Mouse (Mus musculus) heart, embryonic 16.5 days (tissue): ENCODE measurements around the gene Atxn7l3. TPM values are rescaled to one million over a fixed set of nuclear protein-coding genes. Genes with fewer than 3 reads are reported as not detected.
A peak's percentile ranks its signal among the peaks of the same experiment; 100 is the strongest.
"Not testable (repeated sequence)": the region's sequence is repeated elsewhere in the genome, so short reads cannot be mapped to it uniquely, and the experiment has no call there.

Experiments used
- ATAC-seq: fragments of 200-750 bp; cut with Nextera tagmentation; replicated peaks from 2 replicates; pipeline ENCODE4 v1.8.0; 2017; ENCODE audit warnings: moderate number of reproducible peaks; ENCODE audit not compliant: insufficient read depth, low FRiP score; ENCODE audit errors: extremely low read depth
- H3K27ac ChIP-seq: fragments of 300-500 bp; sonication (generic); 2 replicates; pipeline ENCODE4 v1.5.1; 2014; ENCODE audit warnings: mild to moderate bottlenecking, low read length, control low read depth, moderate library complexity
- H3K27me3 ChIP-seq: fragments of 300-500 bp; sonication (generic); 2 replicates; pipeline ENCODE4 v1.6.1; 2014; ENCODE audit warnings: low read length, mixed read lengths; ENCODE audit not compliant: control insufficient read depth, insufficient read depth
- H3K36me3 ChIP-seq: fragments of 300-500 bp; sonication (generic); 2 replicates; pipeline ENCODE4 v1.6.1; 2014; ENCODE audit not compliant: control insufficient read depth, insufficient read depth
- H3K4me1 ChIP-seq: fragments of 300-500 bp; sonication (generic); 2 replicates; pipeline ENCODE4 v1.6.1; 2014; ENCODE audit warnings: low read length, mixed read lengths; ENCODE audit not compliant: control insufficient read depth, insufficient read depth
- H3K4me2 ChIP-seq: fragments of 300-500 bp; sonication (generic); 2 replicates; pipeline ENCODE4 v1.6.1; 2014; ENCODE audit warnings: low read depth, mild to moderate bottlenecking, control low read depth, low read length
- H3K4me3 ChIP-seq: fragments of 300-500 bp; sonication (generic); 2 replicates; pipeline ENCODE4 v1.5.1; 2014; ENCODE audit warnings: mild to moderate bottlenecking, control low read depth, low read length
- H3K9ac ChIP-seq: fragments of 300-500 bp; sonication (generic); 2 replicates; pipeline ENCODE4 v1.6.1; 2014; ENCODE audit warnings: low read length, control low read depth
- H3K9me3 ChIP-seq: fragments of 300-500 bp; sonication (generic); replicated peaks from 2 replicates; pipeline ENCODE4 v1.6.1; 2016; ENCODE audit warnings: low read length; ENCODE audit not compliant: control insufficient read depth
- WGBS: fragments of 180-500 bp; shearing (Covaris S2); extraction: QIAGEN DNeasy Blood & Tissue Kit; methylation state at CpG from one replicate; pipeline ENCODE4 v1.1.7; 2014; 5-methylcytosine and 5-hydroxymethylcytosine counted together
- polyA plus RNA-seq: library from polyadenylated mRNA; unstranded; fragments of >200 nt; fragmentation: Nextera tagmentation; extraction: Ambion mirVana; gene quantifications from 2 replicates; pipeline ENCODE4 v1.2.1, GENCODE M21; 2015

The Atxn7l3 gene
- polyA plus RNA-seq, 1 experiment from 2014 or later: 7.1 TPM

DNA sequence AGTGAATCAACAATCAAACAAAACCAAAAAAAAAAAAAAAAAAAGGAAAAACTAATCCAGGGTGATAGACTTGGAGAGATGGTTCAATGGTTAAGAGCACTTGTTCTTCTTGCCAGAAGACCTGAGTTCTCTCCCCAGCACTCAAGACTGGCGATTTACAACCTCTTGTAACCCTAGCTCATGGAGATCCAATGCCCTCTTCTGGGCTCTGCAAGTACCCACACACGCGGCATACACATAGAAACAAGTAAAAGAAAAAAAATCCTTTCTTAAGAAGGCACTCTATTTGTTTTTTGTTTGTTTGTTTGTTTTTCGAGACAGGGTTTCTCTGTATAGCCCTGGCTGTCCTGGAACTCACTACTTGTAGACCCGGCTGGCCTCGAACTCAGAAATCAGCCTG is 12.5 kb downstream of the Atxn7l3 start:
- Histone ChIP-seq H3K9me3 (no peaks in the 10 kb centered on the region), H3K4me2 (peak overlapping the region; percentile 84), H3K27me3 (no peaks in the 10 kb centered on the region), H3K27ac (peak overlapping the region; percentile 80; the same call in 1 of the 2 replicates), H3K4me3 (peak overlapping the region; percentile 72), H3K9ac (no peak overlapping the region), H3K4me1 (peaks cover 16% of the 10 kb centered on the region), H3K36me3 (peaks cover 13% of the 10 kb centered on the region)
- 83% methylated on average over 6 of the region's 6 CpGs for WGBS
- no peak for ATAC-seq

DNA sequence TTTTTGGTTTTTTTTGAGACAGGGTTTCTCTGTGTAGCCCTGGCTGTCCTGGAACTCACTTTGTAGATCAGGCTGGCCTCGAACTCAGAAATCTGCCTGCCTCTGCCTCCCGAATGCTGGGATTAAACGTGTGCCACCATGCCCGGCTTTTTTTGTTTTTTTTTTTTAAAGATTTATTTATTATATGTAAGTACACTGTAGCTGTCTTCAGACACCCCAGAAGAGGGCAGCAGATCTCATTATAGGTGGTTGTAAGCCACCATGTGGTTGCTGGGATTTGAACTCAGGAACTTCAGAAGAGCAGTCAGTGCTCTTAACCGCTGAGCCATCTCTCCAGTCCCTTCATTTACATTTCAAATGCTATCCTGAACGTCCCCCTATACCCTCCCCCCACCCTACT is 16.2 kb downstream of the Atxn7l3 start:
- H3K27me3 ChIP-seq, ATAC-seq, H3K4me3 ChIP-seq, H3K36me3 ChIP-seq, H3K4me2 ChIP-seq, H3K9ac ChIP-seq, H3K27ac ChIP-seq, H3K9me3 ChIP-seq, H3K4me1 ChIP-seq: not testable (repeated sequence)
- WGBS: 70% methylated on average over 6 of the region's 6 CpGs

DNA sequence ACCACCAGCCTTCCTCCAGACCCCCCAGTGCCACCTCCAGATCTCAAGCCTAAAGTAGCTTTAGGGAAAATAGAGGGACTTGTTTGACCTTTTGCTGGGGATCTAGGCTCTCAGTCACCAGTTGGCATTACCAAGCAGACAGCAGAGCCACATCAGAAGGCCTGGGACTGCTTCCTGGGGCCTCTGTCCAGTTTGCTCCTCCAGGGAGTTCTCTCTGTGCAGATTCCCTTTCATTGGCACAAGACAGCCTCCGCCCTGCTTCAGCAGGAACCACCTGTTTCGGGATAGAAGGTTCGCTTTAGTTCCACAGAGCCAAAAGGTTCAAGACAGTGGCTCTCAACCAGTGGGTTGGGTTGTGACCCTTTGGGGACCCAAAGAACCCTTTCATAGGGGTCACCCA is 16.8 kb downstream of the Atxn7l3 start:
- 0 out of 2 replicates have a peak, but pooled peaks cover 4% of the 10 kb centered on the region for H3K27me3 ChIP-seq
- no peaks in the 10 kb centered on the region for H3K9me3 ChIP-seq
- H3K4me3 ChIP-seq: no peak overlapping the region
- H3K9ac ChIP-seq: no peak overlapping the region
- H3K36me3 ChIP-seq: no peaks in the 10 kb centered on the region
- peaks cover 7% of the 10 kb centered on the region for H3K4me1 ChIP-seq
- H3K27ac ChIP-seq: no peak overlapping the region
- WGBS: 89% methylated on average over 3 of the region's 3 CpGs
- ATAC-seq: no peak
- H3K4me2 ChIP-seq: no peak overlapping the region

DNA sequence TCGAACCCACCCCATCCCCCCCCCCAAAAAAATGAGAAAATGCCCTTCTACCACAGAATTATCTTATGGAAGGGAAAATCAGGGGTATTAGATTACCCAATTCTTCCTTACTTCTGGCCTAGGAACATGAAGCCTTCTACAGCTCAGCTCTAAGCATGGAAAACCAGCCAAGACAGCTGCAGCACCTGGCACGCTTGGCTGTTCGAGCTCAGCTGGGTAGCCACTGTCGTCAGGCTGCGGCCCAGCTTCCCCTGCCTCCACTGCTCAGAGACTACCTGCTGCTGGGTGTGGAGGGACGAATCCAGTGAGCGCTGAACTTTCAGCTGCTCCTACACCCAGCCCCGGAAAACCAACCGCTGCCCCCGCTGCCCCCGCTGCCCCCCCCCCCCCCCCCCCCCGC is 18.7 kb downstream of the Atxn7l3 start:
- WGBS: 90% methylated on average over 7 of the region's 12 CpGs
- Histone ChIP-seq H3K9me3 (no peaks in the 10 kb centered on the region), H3K4me1 (peaks cover 7% of the 10 kb centered on the region), H3K9ac (no peak overlapping the region), H3K4me2 (no peak overlapping the region), H3K4me3 (no peak overlapping the region), H3K27ac (no peak overlapping the region), H3K27me3 (0 out of 2 replicates have a peak, but pooled peaks cover 4% of the 10 kb centered on the region), H3K36me3 (no peaks in the 10 kb centered on the region)
- no peak for ATAC-seq

DNA sequence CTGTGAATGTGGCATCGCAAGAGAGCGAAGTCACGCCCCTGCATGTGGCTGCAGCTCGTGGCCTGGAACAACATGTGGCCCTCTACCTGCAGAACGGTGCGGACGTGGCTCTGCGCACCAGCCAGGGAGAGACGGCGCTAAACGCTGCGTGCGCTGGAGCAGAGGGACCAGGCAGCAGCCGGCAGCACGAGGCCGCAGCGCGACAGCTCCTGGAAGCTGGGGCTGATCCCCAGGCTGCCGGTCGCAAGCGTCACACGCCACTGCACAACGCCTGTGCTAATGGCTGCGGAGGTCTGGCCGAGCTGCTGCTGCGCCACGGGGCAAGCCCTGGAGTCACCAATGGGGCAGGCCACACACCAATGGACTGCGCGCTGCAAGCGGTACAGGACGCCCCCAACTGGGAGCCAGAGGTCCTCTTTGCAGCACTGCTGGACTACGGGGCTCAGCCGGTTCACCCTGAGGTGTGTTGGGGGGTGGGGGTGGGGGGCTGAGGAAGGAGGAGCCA is 20.0 kb downstream of the Atxn7l3 start:
- WGBS: 3% methylated on average over 33 of the region's 33 CpGs
- Histone ChIP-seq H3K36me3 (no peaks in the 10 kb centered on the region), H3K27ac (no peak overlapping the region), H3K9me3 (no peaks in the 10 kb centered on the region), H3K4me3 (peak overlapping the region; percentile 51), H3K4me2 (peak overlapping the region; percentile 82), H3K27me3 (0 out of 2 replicates have a peak, but pooled peaks cover 4% of the 10 kb centered on the region), H3K4me1 (peaks cover 7% of the 10 kb centered on the region), H3K9ac (peak overlapping the region; percentile 72)
- peak; percentile 73 for ATAC-seq

DNA sequence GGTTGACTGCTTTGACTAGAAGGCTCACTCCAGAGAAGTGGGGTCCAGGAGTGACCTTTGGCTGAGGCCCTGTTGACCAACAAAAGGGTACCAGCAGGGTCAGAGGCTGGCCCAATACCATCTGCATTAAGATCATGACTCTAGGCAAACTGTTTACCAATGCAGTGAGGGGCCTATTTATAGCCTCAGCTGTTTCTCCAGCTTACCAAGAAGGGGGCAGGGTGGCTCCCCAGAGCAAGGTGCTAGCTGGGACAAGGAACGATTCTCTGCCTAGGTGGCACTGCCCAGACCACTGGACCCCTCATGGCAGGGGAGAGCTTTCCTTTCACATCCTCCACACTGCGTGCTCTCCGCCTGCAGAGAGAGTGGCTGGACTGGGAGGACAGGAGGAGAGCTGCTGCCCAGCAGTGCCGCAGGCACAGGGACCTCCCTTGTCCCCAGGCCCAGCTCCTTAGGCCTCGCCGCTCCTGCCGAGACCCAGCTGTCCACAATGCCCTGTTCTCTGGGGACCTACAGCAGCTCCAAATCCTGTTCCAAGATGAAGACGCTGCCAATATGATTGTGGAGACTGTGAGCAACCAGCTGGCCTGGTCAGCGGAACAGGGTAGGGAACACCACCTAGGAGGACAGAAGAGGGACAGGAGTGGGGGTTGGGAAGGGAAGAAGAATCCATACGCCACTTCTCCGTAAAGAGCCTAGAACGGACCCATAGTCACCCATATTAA is 27.7 kb downstream of the Atxn7l3 start, which contains the start of gene Asb16:
Gene Asb16 (plus strand): TSS at position 224 of the 725 bp plus-strand sequence.
- Histone ChIP-seq H3K9ac (peak within 1 kb of the TSS; percentile 8; the same call in 1 of the 2 replicates), H3K4me3 (no peak within 1 kb of the TSS), H3K4me2 (no peak within 1 kb of the TSS), H3K36me3 (no peaks in the 10 kb centered on the region), H3K4me1 (peaks cover 14% of the 10 kb centered on the region; the same call in 1 of the 2 replicates), H3K27me3 (no peaks in the 10 kb centered on the region), H3K9me3 (no peaks in the 10 kb centered on the region), H3K27ac (0 out of 2 replicates have a peak within 1 kb of the TSS, but pooled peaks have one; percentile 9)
- 78% methylated on average over 12 of the region's 12 CpGs for WGBS
- ATAC-seq: no peak; the same call in 1 of the 2 replicates

DNA sequence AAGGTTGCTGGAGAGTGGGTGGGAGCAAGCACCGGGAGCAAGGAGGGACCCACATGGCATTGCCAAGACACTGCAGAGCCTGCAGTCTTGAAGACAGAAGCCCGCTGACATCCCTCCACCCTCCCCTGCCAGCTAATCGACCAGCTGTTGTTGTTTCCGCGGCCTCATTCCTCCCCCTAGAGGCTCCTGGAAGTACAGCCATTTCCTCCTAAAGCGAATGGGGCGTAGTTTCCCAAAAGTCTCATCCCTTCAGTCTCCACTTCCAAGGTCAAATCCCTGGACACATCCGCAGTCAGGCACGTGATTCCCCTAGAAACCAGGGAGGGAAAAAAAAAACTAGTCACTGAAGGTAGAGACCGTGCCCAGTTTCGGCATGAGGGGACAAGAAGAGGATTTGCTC is 29.0 kb downstream of the Atxn7l3 start:
- peak; percentile 59 for ATAC-seq
- Histone ChIP-seq H3K9ac (peak overlapping the region; percentile 46), H3K27me3 (no peaks in the 10 kb centered on the region), H3K9me3 (no peaks in the 10 kb centered on the region), H3K4me3 (no peak overlapping the region), H3K4me1 (peaks cover 14% of the 10 kb centered on the region; the same call in 1 of the 2 replicates), H3K27ac (no peak overlapping the region), H3K36me3 (no peaks in the 10 kb centered on the region), H3K4me2 (peak overlapping the region; percentile 28; the same call in 1 of the 2 replicates)
- 4% methylated on average over 11 of the region's 11 CpGs for WGBS

DNA sequence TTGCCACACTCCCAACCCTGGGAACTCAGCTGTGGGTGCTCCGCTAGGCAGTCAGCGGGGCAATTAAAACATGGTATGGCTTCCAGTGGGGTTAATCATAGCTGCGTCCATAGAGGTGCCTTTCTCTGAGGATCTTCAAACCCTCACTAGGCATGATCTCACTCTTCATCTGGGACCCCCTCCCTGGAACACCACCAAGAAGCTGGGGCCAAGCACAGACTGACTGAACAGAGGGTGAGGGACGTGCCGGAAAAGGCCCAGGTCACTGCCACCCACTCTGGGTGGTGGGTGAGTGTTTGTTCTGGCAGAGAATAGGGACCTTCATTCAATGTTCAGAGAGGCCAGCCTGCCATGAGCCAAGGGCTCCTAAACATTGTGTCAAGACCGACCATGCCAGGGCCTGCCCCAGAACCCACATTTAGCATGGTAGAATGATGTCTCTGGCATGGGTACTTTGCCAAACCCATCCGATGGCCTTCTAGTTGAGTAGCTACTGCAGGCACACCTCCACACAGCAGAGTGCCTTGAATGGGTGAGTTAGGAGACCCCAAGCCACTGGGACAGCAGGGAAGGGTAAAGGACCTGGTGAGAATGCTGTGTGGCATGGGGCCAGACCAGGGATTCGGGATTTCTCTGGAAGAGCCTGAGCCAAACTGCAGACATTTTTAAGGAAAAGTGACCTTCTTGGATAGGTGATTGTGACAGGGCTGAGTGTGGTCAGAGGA is 29.6 kb downstream of the Atxn7l3 start:
- H3K36me3 ChIP-seq: no peaks in the 10 kb centered on the region
- H3K27me3 ChIP-seq: no peaks in the 10 kb centered on the region
- H3K4me3 ChIP-seq: no peak overlapping the region
- peaks cover 14% of the 10 kb centered on the region; the same call in 1 of the 2 replicates for H3K4me1 ChIP-seq
- 84% methylated on average over 8 of the region's 8 CpGs for WGBS
- ATAC-seq: no peak
- H3K9me3 ChIP-seq: no peaks in the 10 kb centered on the region
- H3K9ac ChIP-seq: peak overlapping the region; percentile 46
- peak overlapping the region; percentile 28; the same call in 1 of the 2 replicates for H3K4me2 ChIP-seq
- H3K27ac ChIP-seq: no peak overlapping the region
